Mouse (Mus musculus) cerebellum, adult 2 months (tissue): ENCODE measurements around the gene Casc3.

Experiments used
- CTCF ChIP-seq: fragments of 200-500 bp; IDR thresholded peaks from 2 replicates; pipeline ENCODE4 v1.5.1; 2011; ENCODE audit warnings: low read depth, mild to moderate bottlenecking, control low read depth, low read length, moderate library complexity, borderline replicate concordance; ENCODE audit not compliant: insufficient read depth
- POLR2A ChIP-seq: fragments of 200-500 bp; IDR thresholded peaks from 2 replicates; pipeline ENCODE4 v1.6.1; 2011; ENCODE audit warnings: low read length, control low read depth, borderline replicate concordance; ENCODE audit not compliant: insufficient read depth

GRCm38 (mm10) chr11:98795714-98796514 is 8.8 kb upstream of the Casc3 start:
- TF ChIP-seq CTCF, result no peak
- TF ChIP-seq POLR2A, result no peak
